Comparison of ENCODE assay signal across 11 mouse cellular contexts in the genomic region with DNA sequence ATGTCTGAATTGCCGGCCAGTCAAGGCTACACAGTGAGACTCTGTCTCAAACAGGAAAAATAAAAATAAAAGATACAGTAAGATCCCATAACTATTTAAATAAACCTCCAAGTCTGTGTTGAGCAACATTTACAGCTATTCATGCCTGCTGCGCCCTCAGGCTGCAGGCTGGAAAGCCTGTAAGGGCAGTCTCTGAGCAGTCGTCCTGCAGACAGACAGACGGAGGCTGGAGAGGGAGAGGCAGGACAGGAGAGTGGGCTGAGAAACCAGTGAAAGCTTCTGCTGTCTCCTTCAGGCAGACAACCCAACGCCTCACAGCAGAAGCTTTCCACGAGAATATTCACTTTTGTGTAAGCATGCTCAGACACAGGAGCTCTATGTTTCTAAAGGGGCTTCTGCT.
"Had no signal": no experiment of that assay in that cellular context is flagged by ENCODE, and none has a peak within 500 bp of the region (broad histone marks: within the 10 kb centered on the region; RNA-seq: fewer than 3 reads in every experiment).

No protein-coding gene starts in this region.

- H3K27me3 ChIP-seq: midbrain, embryonic 13.5 days; neural tube, embryonic 15.5 days had no signal

- H3K4me1 ChIP-seq: midbrain, embryonic 13.5 days; neural tube, embryonic 15.5 days had no signal

- H3K27ac ChIP-seq: hindbrain, postnatal 0 days; limb, embryonic 10.5 days; midbrain, embryonic 13.5 days; neural tube, embryonic 15.5 days had no signal

- DNase-seq: lung, adult 2 months; lung, postnatal 36 days; right cerebral cortex, adult 18-20 months; right cerebral cortex, postnatal 25 days; thymus, postnatal 36 days had no signal

- ATAC-seq: hindbrain, postnatal 0 days; lung, postnatal 0 days; midbrain, embryonic 13.5 days had no signal

- H3K9ac ChIP-seq: midbrain, embryonic 13.5 days; neural tube, embryonic 15.5 days had no signal

- H3K4me2 ChIP-seq: midbrain, embryonic 13.5 days; neural tube, embryonic 15.5 days had no signal

- H3K4me3 ChIP-seq: limb, embryonic 10.5 days; midbrain, embryonic 13.5 days; myocyte; neural tube, embryonic 15.5 days had no signal

- H3K9me3 ChIP-seq: limb, embryonic 10.5 days; midbrain, embryonic 13.5 days; neural tube, embryonic 15.5 days had no signal
